Mouse (Mus musculus): ENCODE measurements around the gene Hist1h1d.

DNA sequence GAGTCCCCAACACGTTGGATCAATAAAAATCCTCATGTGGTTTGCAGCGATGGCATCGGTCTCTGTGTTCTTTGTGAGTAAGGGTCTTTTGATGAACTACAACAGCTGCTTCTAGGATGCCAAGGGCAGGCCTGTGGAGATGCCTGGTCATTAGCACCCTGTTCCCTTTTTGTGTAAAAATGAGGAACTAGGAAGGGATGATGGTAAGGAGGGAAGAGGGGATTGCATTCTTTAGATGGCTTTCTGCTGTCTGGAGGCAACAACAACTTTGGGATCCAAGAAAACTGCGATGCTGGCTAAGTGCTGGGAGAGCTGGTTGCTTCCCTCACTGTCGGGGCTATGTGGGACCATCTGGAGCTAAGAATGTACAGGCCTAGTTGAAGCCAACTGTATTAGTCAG is 14.8 kb upstream of the Hist1h1d start:
- TF ChIP-seq POLR2A (IDR thresholded peaks at IDR 0.05; ENCODE audit: low read depth, low read length) (no peak), CTCF (IDR thresholded peaks at IDR 0.05; ENCODE audit: extremely low read depth, insufficient read depth, insufficient read length, insufficient replicate concordance) (no peak)

Measured in spleen, adult 2 months (tissue).